28 mouse cellular contexts compared by ENCODE assay signal in genomic region chr2:33583761-33584160, GRCm38 (mm10). TPM values are rescaled to one million over a fixed set of nuclear protein-coding genes. Genes with fewer than 3 reads are reported as not detected.
A peak's percentile ranks its signal among the peaks of the same experiment; 100 is the strongest.
DNase-seq lines count a peak whose midpoint lies in the region; ATAC-seq lines count a peak whose summit lies in the region.
"Had no signal": no experiment of that assay in that cellular context is flagged by ENCODE, and none has a peak within 500 bp of the region (broad histone marks: within the 10 kb centered on the region; RNA-seq: fewer than 3 reads in every experiment).

No protein-coding gene starts in this region.

- DNase-seq in forebrain, embryonic 10.5 days (ENCODE audit: extremely low spot score, low spot score) = no peak
- DNase-seq in embryonic facial prominence, embryonic 14.5 days (ENCODE audit: low spot score) = no peak
- DNase-seq in urinary bladder, postnatal 36 days (ENCODE audit: low spot score in 2 of 2) = no peak
- DNase-seq: adrenal gland, adult 2 months; adrenal gland, postnatal 36 days; cerebellum, adult 18-20 months; gastrocnemius, postnatal 14 days; kidney, adult 18-20 months; lung, adult 2 months; lung, postnatal 10 days had no signal

- WGBS in forebrain, embryonic 10.5 days = 12% methylated on average over 6 of the region's 6 CpGs
- 16% methylated on average over 6 of the region's 6 CpGs for WGBS in forebrain, embryonic 15.5 days
- WGBS in embryonic facial prominence, embryonic 14.5 days = 22% methylated on average over 6 of the region's 6 CpGs
- WGBS in limb, embryonic 12.5 days = 13% methylated on average over 6 of the region's 6 CpGs

- no peaks in the 10 kb centered on the region for H3K36me3 ChIP-seq in forebrain, embryonic 10.5 days (replicated peaks)
- no peaks in the 10 kb centered on the region for H3K36me3 ChIP-seq in forebrain, embryonic 15.5 days
- H3K36me3 ChIP-seq in megakaryocyte, embryonic 14.5 days (replicated peaks; ENCODE audit: low read length) = no peaks in the 10 kb centered on the region
- no peaks in the 10 kb centered on the region for H3K36me3 ChIP-seq in embryonic facial prominence, embryonic 14.5 days (ENCODE audit: control insufficient read depth, insufficient read depth, low read length)
- H3K36me3 ChIP-seq in limb, embryonic 12.5 days = no peaks in the 10 kb centered on the region
- H3K36me3 ChIP-seq: heart, embryonic 15.5 days; stomach, embryonic 15.5 days had no signal

- H3K27ac ChIP-seq in forebrain, embryonic 10.5 days = peak overlapping the region; percentile 11; the same call in 1 of the 2 replicates
- H3K27ac ChIP-seq in forebrain, embryonic 15.5 days (replicated peaks) = no peak overlapping the region
- 0 out of 2 replicates have a peak overlapping the region, but pooled peaks have one; percentile 0 for H3K27ac ChIP-seq in embryonic facial prominence, embryonic 14.5 days (replicated peaks; ENCODE audit: low read depth, low read length)
- H3K27ac ChIP-seq in limb, embryonic 12.5 days = no peak overlapping the region; the same call in 1 of the 2 replicates
- H3K27ac ChIP-seq: heart, embryonic 15.5 days; layer of hippocampus, adult 2 months; left cerebral cortex, adult 2 months; liver, embryonic 14.5 days; macrophage; stomach, embryonic 15.5 days had no signal

- no peaks in the 10 kb centered on the region for H3K9me3 ChIP-seq in forebrain, embryonic 10.5 days
- no peaks in the 10 kb centered on the region for H3K9me3 ChIP-seq in forebrain, embryonic 15.5 days
- H3K9me3 ChIP-seq in megakaryocyte, embryonic 14.5 days = no peaks in the 10 kb centered on the region
- no peaks in the 10 kb centered on the region for H3K9me3 ChIP-seq in embryonic facial prominence, embryonic 14.5 days (ENCODE audit: control insufficient read depth, low read length)
- H3K9me3 ChIP-seq in limb, embryonic 12.5 days = no peaks in the 10 kb centered on the region
- H3K9me3 ChIP-seq: heart, embryonic 15.5 days; stomach, embryonic 15.5 days had no signal

- H3K4me2 ChIP-seq in forebrain, embryonic 15.5 days (replicated peaks) = no peak overlapping the region
- H3K4me2 ChIP-seq in embryonic facial prominence, embryonic 14.5 days (ENCODE audit: low read depth, low read length) = no peak overlapping the region
- H3K4me2 ChIP-seq in limb, embryonic 12.5 days = peak overlapping the region; percentile 35; the same call in 1 of the 2 replicates
- H3K4me2 ChIP-seq: heart, embryonic 15.5 days; stomach, embryonic 15.5 days had no signal

- no peak overlapping the region for H3K9ac ChIP-seq in forebrain, embryonic 15.5 days (replicated peaks)
- no peak overlapping the region for H3K9ac ChIP-seq in embryonic facial prominence, embryonic 14.5 days (ENCODE audit: low read depth, low read length)
- H3K9ac ChIP-seq in limb, embryonic 12.5 days (replicated peaks) = peak overlapping the region; percentile 4; the same call in 1 of the 2 replicates
- H3K9ac ChIP-seq: forebrain, postnatal 0 days; heart, embryonic 15.5 days; liver, embryonic 14.5 days; stomach, embryonic 15.5 days had no signal

- no peak overlapping the region for H3K4me3 ChIP-seq in forebrain, embryonic 10.5 days
- H3K4me3 ChIP-seq in forebrain, embryonic 15.5 days = no peak overlapping the region
- H3K4me3 ChIP-seq in megakaryocyte, embryonic 14.5 days (replicated peaks) = peak overlapping the region; percentile 1
- no peak overlapping the region for H3K4me3 ChIP-seq in embryonic facial prominence, embryonic 14.5 days (ENCODE audit: low read depth, low read length)
- no peak overlapping the region for H3K4me3 ChIP-seq in limb, embryonic 12.5 days (replicated peaks)
- H3K4me3 ChIP-seq: heart, embryonic 15.5 days; layer of hippocampus, adult 2 months; left cerebral cortex, adult 2 months; stomach, embryonic 15.5 days had no signal

- no peak for ATAC-seq in forebrain, embryonic 15.5 days (replicated peaks)
- ATAC-seq in megakaryocyte, adult 5-6 weeks (ENCODE audit: poor library complexity, severe bottlenecking) = no peak
- ATAC-seq in embryonic facial prominence, embryonic 14.5 days (ENCODE audit: low read depth) = no peak
- no peak for ATAC-seq in limb, embryonic 12.5 days (ENCODE audit: insufficient number of reproducible peaks, insufficient read depth, low FRiP score, low TSS enrichment, low read depth)
- ATAC-seq in megakaryocyte-erythroid progenitor cell, adult 5-6 weeks (replicated peaks; ENCODE audit: low FRiP score, low TSS enrichment, poor library complexity, severe bottlenecking) = no peak
- ATAC-seq: activated CD4-positive, CD25-positive, alpha-beta regulatory T cell, adult 4 months had no signal

- peaks cover 100% of the 10 kb centered on the region for H3K27me3 ChIP-seq in forebrain, embryonic 10.5 days (ENCODE audit: poor library complexity, severe bottlenecking)
- H3K27me3 ChIP-seq in forebrain, embryonic 15.5 days = peaks cover 83% of the 10 kb centered on the region
- peaks cover 95% of the 10 kb centered on the region for H3K27me3 ChIP-seq in megakaryocyte, embryonic 14.5 days (replicated peaks)
- peaks cover 53% of the 10 kb centered on the region for H3K27me3 ChIP-seq in embryonic facial prominence, embryonic 14.5 days (replicated peaks; ENCODE audit: control insufficient read depth, insufficient read depth, low read length)
- peaks cover 51% of the 10 kb centered on the region for H3K27me3 ChIP-seq in limb, embryonic 12.5 days

- H3K4me1 ChIP-seq in forebrain, embryonic 10.5 days = peaks cover 68% of the 10 kb centered on the region
- H3K4me1 ChIP-seq in forebrain, embryonic 15.5 days = peaks cover 39% of the 10 kb centered on the region
- peaks cover 11% of the 10 kb centered on the region for H3K4me1 ChIP-seq in megakaryocyte, embryonic 14.5 days
- H3K4me1 ChIP-seq in embryonic facial prominence, embryonic 14.5 days (ENCODE audit: control insufficient read depth, insufficient read depth, low read length) = peaks cover 28% of the 10 kb centered on the region
- H3K4me1 ChIP-seq in limb, embryonic 12.5 days (replicated peaks) = peaks cover 88% of the 10 kb centered on the region

RNA-seq across cellular contexts. Expression of gene Lmx1b, which starts 56.5 kb away (rescaled TPM):
- polyA plus RNA-seq in forebrain, embryonic 10.5 days (2016; fragmentation: Nextera tagmentation; extraction: Ambion mirVana) = 1.3 and 1.5 TPM in 2 replicates
- 0.06 and 0.13 TPM in 2 replicates for polyA plus RNA-seq in forebrain, embryonic 15.5 days (2015; fragmentation: Nextera tagmentation; extraction: Ambion mirVana)
- polyA plus RNA-seq in megakaryocyte, embryonic 14.5 days (2012; ENCODE audit: insufficient read depth, low replicate concordance) = not detected in 2 replicates
- not detected in 2 replicates for total RNA-seq in megakaryocyte, adult 5-6 weeks (2015)
- total RNA-seq in megakaryocyte, adult 5-6 weeks (2017) = not detected in 2 replicates
- 0.43 and 0.85 TPM in 2 replicates for polyA plus RNA-seq in embryonic facial prominence, embryonic 14.5 days (2014; fragmentation: Nextera tagmentation; extraction: Ambion mirVana)
- polyA plus RNA-seq in limb, embryonic 12.5 days (2016; fragmentation: Nextera tagmentation; extraction: Ambion mirVana) = 8.6 and 9.9 TPM in 2 replicates
- not detected in 2 replicates for total RNA-seq in megakaryocyte-erythroid progenitor cell, adult 5-6 weeks (2014; fragmentation: Nextera tagmentation)
- not detected in 2 replicates for total RNA-seq in megakaryocyte-erythroid progenitor cell, adult 5-6 weeks (2017)
- total RNA-seq: adrenal gland, adult 2 months; CH12.LX; common myeloid progenitor, adult 5-6 weeks; granulocyte monocyte progenitor cell, adult 5-6 weeks had no signal
- polyA plus RNA-seq: activated CD4-positive, CD25-positive, alpha-beta regulatory T cell, adult 4 months; adrenal gland, adult 2 months; C2C12; heart, embryonic 15.5 days; intestine, embryonic 14.5 days; macrophage had no signal

Comparison
In these comparisons a context has a peak if more than half of its experiments do, and no peak if none do; other contexts are left out.
1. H3K27ac ChIP-seq: peak in forebrain, embryonic 10.5 days (single experiment) and embryonic facial prominence, embryonic 14.5 days (single experiment); none in forebrain, embryonic 15.5 days (single experiment) and limb, embryonic 12.5 days (single experiment).